Mouse (Mus musculus) lung, adult 10 weeks (tissue): ENCODE results near the gene Gdi2. TPM values are rescaled to one million over a fixed set of nuclear protein-coding genes. Genes with fewer than 3 reads are reported as not detected.

Source experiments
- polyA plus RNA-seq: library from polyadenylated mRNA; stranded (reverse); fragments of 350-450 nt; fragmentation: Illumina TruSeq; extraction: RNeasy Lipid Tissue Mini Kit (QIAGEN cat#74804); gene quantifications from one replicate; pipeline ENCODE4 v1.2.3, GENCODE M21; 2014; ENCODE audit warnings: low read depth, low replicate concordance; ENCODE audit not compliant: insufficient read depth

Gdi2 gene
- 221 TPM for polyA plus RNA-seq

DNA sequence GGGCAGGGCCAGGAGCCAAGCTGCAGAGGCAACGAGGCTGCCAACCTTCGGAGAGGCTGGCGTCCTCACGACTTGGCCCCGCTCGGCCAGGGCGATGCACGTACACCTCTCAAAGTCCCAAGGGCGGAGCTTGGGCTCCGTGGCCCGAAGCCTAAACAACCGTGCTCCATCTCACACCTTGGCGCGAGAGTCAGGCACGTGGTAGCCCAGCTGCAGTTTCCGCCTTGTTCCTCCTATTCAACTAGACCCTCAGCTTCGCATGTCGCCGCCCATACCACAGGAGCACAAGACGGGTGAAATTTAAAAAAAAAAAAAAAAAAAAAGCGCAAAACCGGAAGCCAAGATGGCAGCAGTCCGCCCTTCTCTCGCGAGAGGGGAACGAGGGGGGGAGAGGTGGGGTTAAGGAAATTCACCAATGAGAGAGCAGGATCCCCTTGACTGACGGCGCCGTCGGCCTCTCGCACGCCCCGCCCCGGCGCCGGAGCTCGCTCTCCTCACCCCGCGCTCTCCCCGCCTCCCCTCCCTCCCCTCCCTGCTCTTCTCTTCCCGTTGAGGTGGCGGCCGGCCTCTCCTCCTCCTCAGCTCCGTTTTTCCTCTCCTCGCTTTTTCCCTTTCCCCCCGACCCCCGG is at the start of gene Gdi2:
Gene Gdi2, plus strand, starts transcription at position 470 of the 629 bp plus-strand sequence.

DNA sequence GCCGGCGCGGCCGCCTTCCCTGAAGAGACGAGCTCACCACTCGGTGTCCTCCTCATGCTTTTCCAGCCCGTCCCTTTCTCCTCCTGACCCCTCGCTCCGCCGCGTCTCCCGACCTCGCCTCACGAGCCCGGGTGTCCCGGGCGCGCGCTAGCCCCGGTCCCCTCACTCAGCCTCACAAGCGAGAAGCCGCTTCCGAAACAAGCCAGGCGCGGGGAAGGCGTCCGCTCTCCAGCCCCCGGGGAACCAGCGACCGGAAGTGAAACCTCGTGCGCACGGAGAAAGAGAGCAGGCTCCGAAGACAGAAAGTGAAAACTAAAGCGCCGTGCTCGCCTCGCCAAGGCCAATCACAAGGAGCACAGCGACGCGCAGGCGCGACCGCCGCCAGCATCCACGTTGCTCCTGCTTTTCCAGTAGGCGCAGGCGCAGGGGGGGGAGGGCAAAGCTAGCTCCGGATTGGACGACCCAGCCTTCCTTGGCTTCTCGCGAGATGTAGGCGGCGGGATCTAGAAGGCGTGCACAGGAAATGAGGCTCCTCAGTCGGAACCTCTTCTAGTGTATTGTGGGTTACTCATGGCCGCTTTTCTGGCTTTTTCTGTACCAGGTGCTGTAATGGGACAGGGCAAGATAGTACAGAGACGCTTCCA is 73.1 kb downstream of the Gdi2 start, which contains the start of gene Fam208b:
Gene Fam208b, minus strand, starts transcription at position 314 of the 644 bp plus-strand sequence.

Other genes starting within 250 kb of the Gdi2 start
- 5.2 TPM for gene Fam208b, start 73.0 kb downstream of the Gdi2 start, polyA plus RNA-seq
- 8.0 TPM for gene Asb13, start 96.0 kb downstream of the Gdi2 start, polyA plus RNA-seq